Mouse (Mus musculus) monocyte, adult 5-6 weeks (primary cell): Measurements from ENCODE around the gene Tnrc18. TPM values are rescaled to one million over a fixed set of nuclear protein-coding genes. Genes with fewer than 3 reads are reported as not detected.

Source experiments
- total RNA-seq: library from RNA; stranded (forward); fragments of 200-1000, 200-491, 200-594 nt; gene quantifications from 3 replicates; pipeline ENCODE4 v1.2.3, GENCODE M21; 2017

The Tnrc18 gene
- total RNA-seq, 1 experiment from 2014 or later: 22.5 TPM

Other genes starting within 250 kb of the Tnrc18 start
- gene Mmd2, start 208.9 kb downstream of the Tnrc18 start, total RNA-seq: not detected in 3 replicates
- gene Wipi2, start 190.0 kb downstream of the Tnrc18 start, total RNA-seq: 32.8 to 45.3 TPM (median 37.6 TPM) in 3 replicates
- gene Slc29a4, start 125.2 kb downstream of the Tnrc18 start, total RNA-seq: 0.32 to 0.78 TPM (median 0.38 TPM) in 3 replicates
- gene Fbxl18, start 77.8 kb upstream of the Tnrc18 start, total RNA-seq: 1.6 to 3.6 TPM (median 2.3 TPM) in 3 replicates
- 6,587 to 7,071 TPM (median 6,776 TPM) in 3 replicates for gene Actb, start 89.1 kb upstream of the Tnrc18 start, total RNA-seq
- 1.2 TPM in 1 of 3 replicates, not detected in the others for gene Fscn1, start 142.7 kb upstream of the Tnrc18 start, total RNA-seq